Mouse (Mus musculus) midbrain, postnatal 0 days (tissue): ENCODE measurements around the gene Dock1. TPM values are rescaled to one million over a fixed set of nuclear protein-coding genes. Genes with fewer than 3 reads are reported as not detected.

Source experiments
- ATAC-seq: fragments of 200-750 bp; cut with Nextera tagmentation; 2 replicates; pipeline ENCODE4 v1.8.0; 2017; ENCODE audit warnings: moderate number of reproducible peaks, mild to moderate bottlenecking, moderate TSS enrichment, moderate library complexity; ENCODE audit not compliant: low FRiP score
- DNase-seq: peaks from one replicate; pipeline ENCODE4 v3.0.0-alpha.2; 2015; ENCODE audit warnings: low spot score
- H3K27ac ChIP-seq: fragments of 300-500 bp; sonication (generic); 2 replicates; pipeline ENCODE4 v1.5.1; 2014; ENCODE audit warnings: low read depth, mild to moderate bottlenecking, low read length, mixed read lengths
- H3K27me3 ChIP-seq: fragments of 300-500 bp; sonication (generic); 2 replicates; pipeline ENCODE4 v1.6.1; 2014; ENCODE audit warnings: low read length, control low read depth, mixed read lengths; ENCODE audit not compliant: insufficient read depth
- H3K36me3 ChIP-seq: fragments of 300-500 bp; sonication (generic); 2 replicates; pipeline ENCODE4 v1.6.1; 2014; ENCODE audit warnings: low read length, control low read depth, mixed read lengths; ENCODE audit not compliant: insufficient read depth
- H3K4me1 ChIP-seq: fragments of 300-500 bp; sonication (generic); 2 replicates; pipeline ENCODE4 v1.6.1; 2014; ENCODE audit warnings: mild to moderate bottlenecking, control low read depth, antibody characterized with exemption, low read length, mixed read lengths; ENCODE audit not compliant: insufficient read depth
- H3K4me2 ChIP-seq: fragments of 300-500 bp; sonication (generic); 2 replicates; pipeline ENCODE4 v1.6.1; 2014; ENCODE audit warnings: low read depth, mild to moderate bottlenecking, low read length, mixed read lengths; ENCODE audit not compliant: poor library complexity, severe bottlenecking
- H3K4me3 ChIP-seq: fragments of 300-500 bp; sonication (generic); 2 replicates; pipeline ENCODE4 v1.5.1; 2014; ENCODE audit warnings: low read depth, mild to moderate bottlenecking, low read length, moderate library complexity
- H3K9ac ChIP-seq: fragments of 300-500 bp; sonication (generic); replicated peaks from 2 replicates; pipeline ENCODE4 v1.6.1; 2014; ENCODE audit warnings: mild to moderate bottlenecking, low read length, moderate library complexity, mixed read lengths; ENCODE audit not compliant: poor library complexity, severe bottlenecking
- H3K9me3 ChIP-seq: fragments of 300-500 bp; sonication (generic); 2 replicates; pipeline ENCODE4 v1.6.1; 2016; ENCODE audit warnings: low read length, control low read depth
- CTCF ChIP-seq: IDR thresholded peaks from 2 replicates; pipeline ENCODE4 v1.5.1; 2016; ENCODE audit warnings: antibody characterized with exemption, mild to moderate bottlenecking
- WGBS: fragments of 180-500 bp; shearing (Covaris S2); extraction: QIAGEN DNeasy Blood & Tissue Kit; methylation state at CpG from one replicate; pipeline ENCODE4 v1.1.7; 2014; 5-methylcytosine and 5-hydroxymethylcytosine counted together
- polyA plus RNA-seq: library from polyadenylated mRNA; unstranded; fragments of >200 nt; fragmentation: Nextera tagmentation; extraction: Ambion mirVana; gene quantifications from 2 replicates; pipeline ENCODE4 v1.2.1, GENCODE M21; 2015
- total RNA-seq: library from RNA; depleted of rRNA; stranded (reverse); fragments of >200 nt; gene quantifications from 2 replicates; pipeline ENCODE4 v1.2.3, GENCODE M21; 2014; rRNA removed

The Dock1 gene
- 12.6 and 14.2 TPM in 2 replicates for total RNA-seq
- polyA plus RNA-seq = 4.3 and 5.3 TPM in 2 replicates

DNA sequence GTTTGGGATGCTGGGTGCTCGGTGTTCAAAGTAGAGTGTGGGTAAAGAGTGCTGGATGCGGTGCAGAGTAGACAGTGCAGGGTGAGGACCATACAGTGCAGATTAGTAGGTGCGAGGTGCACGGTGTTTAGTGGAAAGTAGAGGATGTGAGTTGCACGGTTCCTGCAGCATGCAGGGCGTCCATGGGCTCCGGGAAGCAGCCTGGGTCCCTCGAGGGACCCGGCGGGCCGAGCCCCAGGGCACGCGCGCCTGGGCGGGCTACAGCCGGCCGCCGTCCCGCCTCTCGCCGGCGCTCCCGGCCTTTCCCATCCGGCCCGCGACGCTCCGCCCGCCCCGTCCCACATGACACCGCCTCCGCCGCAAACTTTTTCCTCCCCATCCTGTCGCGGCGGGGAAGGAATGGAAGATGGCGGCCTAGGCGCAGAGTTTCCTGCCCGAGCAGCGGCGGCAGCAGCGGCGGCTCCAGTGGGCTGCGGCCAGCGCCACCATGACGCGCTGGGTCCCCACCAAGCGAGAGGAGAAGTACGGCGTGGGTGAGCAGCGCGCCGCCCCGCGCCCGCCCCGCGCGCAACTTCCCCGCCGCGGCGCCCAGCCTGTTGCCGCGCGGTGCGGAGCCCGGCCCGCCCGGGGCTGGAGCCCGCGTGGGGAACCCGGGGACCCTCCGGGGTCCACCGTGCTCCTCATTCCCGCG lies at the start of gene Dock1:
TSS of gene Dock1 (plus strand) at position 343 of the 691 bp plus-strand sequence.
- 0 out of 2 replicates have a peak, but pooled peaks cover 3% of the 10 kb centered on the region for H3K4me1 ChIP-seq
- no peak for TF ChIP-seq CTCF
- peak within 1 kb of the TSS; percentile 99 for H3K4me2 ChIP-seq
- 3% methylated on average over 51 of the region's 77 CpGs for WGBS
- no peaks in the 10 kb centered on the region for H3K36me3 ChIP-seq
- H3K4me3 ChIP-seq = peak within 1 kb of the TSS; percentile 67
- peak within 1 kb of the TSS; percentile 51 for H3K9ac ChIP-seq
- peak within 1 kb of the TSS; percentile 32; the same call in 1 of the 2 replicates for H3K27ac ChIP-seq
- H3K27me3 ChIP-seq = peaks cover 17% of the 10 kb centered on the region; the same call in 1 of the 2 replicates
- H3K9me3 ChIP-seq = no peaks in the 10 kb centered on the region
- peak; percentile 71 for ATAC-seq
- peak; percentile 60 for DNase-seq

DNA sequence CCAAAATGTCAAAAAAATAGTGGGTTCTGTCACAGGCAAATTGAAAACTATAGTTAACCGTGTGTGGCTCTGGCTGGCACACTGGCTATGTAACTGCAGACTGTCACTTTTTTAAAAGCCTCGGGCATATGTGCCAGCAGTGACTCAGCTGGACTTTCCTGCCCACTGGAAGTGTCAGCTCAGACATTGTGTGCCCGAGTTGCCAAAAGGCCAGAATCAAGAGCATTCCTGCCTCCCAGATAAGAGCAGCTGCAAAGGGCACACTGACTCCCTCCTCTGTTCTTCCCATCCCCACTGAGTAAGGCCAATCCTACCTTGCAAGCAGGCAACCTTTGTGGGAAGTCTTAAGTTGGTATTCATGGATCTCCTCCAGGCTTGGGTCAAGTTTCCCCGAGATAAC lies 42.5 kb upstream of the Dock1 start:
- Histone ChIP-seq H3K9ac (no peak overlapping the region), H3K27me3 (no peaks in the 10 kb centered on the region), H3K4me1 (no peaks in the 10 kb centered on the region), H3K27ac (no peak overlapping the region), H3K4me3 (no peak overlapping the region), H3K36me3 (no peaks in the 10 kb centered on the region), H3K4me2 (no peak overlapping the region), H3K9me3 (no peaks in the 10 kb centered on the region)
- TF ChIP-seq CTCF = no peak
- WGBS = 85% methylated on average over 4 of the region's 4 CpGs
- ATAC-seq (no peak), DNase-seq (no peak)

DNA sequence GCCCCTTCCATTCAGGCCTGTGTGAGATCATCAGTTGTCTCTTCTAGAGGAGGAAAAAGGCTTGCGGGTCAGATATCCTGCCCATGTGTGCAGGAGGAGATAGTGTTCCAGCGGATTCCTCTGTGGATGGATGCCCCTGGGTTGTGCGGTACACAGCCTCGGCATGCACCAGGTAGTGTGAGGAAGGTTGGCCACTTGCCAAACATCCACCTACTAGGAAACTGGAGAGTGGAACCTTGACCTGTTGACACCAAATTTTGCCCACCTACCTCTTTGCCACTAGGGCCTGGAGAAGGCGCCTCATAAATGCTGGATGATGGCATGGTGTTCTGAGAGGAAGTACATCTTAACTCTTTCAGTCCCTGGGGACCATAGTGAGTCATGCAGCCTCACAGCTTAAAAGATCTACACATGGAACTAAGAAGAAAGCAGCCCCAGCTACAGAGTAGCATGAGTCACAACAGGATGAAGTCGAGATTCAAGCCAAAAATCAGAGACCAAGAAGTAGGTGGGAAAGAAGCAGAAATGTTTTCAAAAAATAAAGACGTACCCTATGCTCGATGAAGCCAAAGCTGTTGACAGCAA lies 20.1 kb upstream of the Dock1 start:
- ATAC-seq = no peak
- Histone ChIP-seq H3K4me3 (no peak overlapping the region), H3K27me3 (no peaks in the 10 kb centered on the region), H3K9me3 (no peaks in the 10 kb centered on the region), H3K4me1 (no peaks in the 10 kb centered on the region), H3K36me3 (no peaks in the 10 kb centered on the region), H3K4me2 (no peak overlapping the region), H3K27ac (no peak overlapping the region), H3K9ac (no peak overlapping the region)
- WGBS = 92% methylated on average over 8 of the region's 8 CpGs
- no peak for DNase-seq
- no peak for TF ChIP-seq CTCF

DNA sequence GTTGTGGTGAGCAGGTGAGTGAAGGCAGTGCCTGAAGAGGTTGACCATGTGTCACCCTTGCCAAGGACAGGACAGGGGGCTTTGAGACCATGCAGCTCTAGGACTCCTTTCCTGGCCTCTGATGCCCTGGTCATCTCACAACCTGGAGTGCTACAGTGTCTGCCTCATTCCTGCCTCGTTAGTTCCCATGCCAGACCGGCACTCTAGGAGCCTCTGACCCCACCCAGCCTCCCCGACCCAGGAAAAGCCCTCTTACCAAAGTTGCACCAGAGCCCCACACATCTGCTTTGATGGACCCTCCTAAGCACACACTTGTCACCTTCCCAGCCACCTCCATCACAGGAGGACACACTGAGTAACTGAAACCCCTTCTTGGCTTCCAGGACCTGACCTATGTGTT lies 19.4 kb upstream of the Dock1 start:
- 85% methylated on average over 3 of the region's 3 CpGs for WGBS
- H3K4me3 ChIP-seq = no peak overlapping the region

DNA sequence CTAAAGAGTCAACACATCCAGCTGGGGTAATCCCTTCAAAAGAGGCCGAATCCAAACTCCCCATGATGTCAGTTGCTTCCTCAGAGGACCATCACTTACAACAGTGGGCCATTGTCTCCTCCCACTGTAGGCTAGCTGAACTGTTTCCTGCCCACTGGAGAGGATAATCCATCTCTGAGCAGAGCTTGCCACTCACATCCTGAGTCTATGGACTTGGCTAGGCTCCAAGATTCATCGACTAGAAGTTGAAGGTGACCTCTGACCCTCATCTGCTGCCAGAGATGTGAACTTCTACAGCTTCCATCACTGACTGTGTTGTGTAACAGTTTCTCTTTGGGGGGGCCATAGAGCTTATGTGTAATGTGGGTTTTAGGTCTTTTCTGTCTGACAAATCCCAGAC lies 7.2 kb upstream of the Dock1 start:
- no peak overlapping the region for H3K4me3 ChIP-seq
- no peak overlapping the region for H3K27ac ChIP-seq
- no peak for ATAC-seq
- no peaks in the 10 kb centered on the region for H3K27me3 ChIP-seq
- no peak overlapping the region for H3K4me2 ChIP-seq
- DNase-seq = peak; percentile 27
- H3K9ac ChIP-seq = no peak overlapping the region
- no peaks in the 10 kb centered on the region for H3K4me1 ChIP-seq
- 12% methylated on average over 2 of the region's 2 CpGs for WGBS
- peaks cover 8% of the 10 kb centered on the region; the same call in 1 of the 2 replicates for H3K9me3 ChIP-seq
- no peak for TF ChIP-seq CTCF
- H3K36me3 ChIP-seq = no peaks in the 10 kb centered on the region

More for the DNA sequence above, 19.4 kb upstream of the Dock1 start:
- H3K27ac ChIP-seq = no peak overlapping the region
- no peak overlapping the region for H3K4me2 ChIP-seq
- ATAC-seq = no peak
- H3K27me3 ChIP-seq = no peaks in the 10 kb centered on the region
- H3K4me1 ChIP-seq = no peaks in the 10 kb centered on the region
- no peaks in the 10 kb centered on the region for H3K9me3 ChIP-seq
- H3K36me3 ChIP-seq = no peaks in the 10 kb centered on the region
- DNase-seq = no peak
- no peak overlapping the region for H3K9ac ChIP-seq
- TF ChIP-seq CTCF = no peak

DNA sequence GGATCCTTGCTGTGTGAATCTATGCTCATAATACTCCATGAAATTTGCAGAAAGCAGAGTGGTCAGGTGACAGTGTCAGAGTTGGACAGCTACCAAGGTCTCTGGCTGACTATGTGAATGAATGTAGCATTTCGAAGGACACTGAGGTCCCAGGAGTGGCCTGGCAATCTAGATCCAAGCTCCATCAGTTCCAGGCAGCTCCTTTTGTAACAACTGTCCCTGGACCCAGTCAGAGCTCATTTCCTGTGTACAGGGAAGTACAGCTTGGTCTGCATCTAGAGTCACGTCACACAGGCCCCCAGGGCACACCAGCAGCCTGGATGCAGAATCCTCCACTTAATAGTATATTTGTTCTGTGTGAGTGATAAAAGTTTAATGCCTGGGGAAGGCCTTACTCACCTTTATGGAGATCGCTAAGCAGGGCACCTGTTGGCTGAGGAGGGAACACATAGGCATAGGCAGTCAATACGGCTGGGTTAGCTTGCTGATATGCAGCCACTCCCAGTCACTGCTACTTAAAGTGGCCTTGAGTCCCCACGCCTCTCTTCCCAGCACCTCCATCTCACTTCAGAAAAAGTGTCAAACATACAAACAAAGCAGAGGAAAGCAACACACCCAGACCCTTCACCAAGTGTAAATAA lies 4.7 kb upstream of the Dock1 start:
- Histone ChIP-seq H3K9me3 (no peaks in the 10 kb centered on the region), H3K4me3 (no peak overlapping the region), H3K27me3 (peaks cover 11% of the 10 kb centered on the region; the same call in 1 of the 2 replicates), H3K9ac (no peak overlapping the region), H3K4me2 (no peak overlapping the region), H3K36me3 (no peaks in the 10 kb centered on the region), H3K27ac (no peak overlapping the region), H3K4me1 (no peaks in the 10 kb centered on the region)
- ATAC-seq (no peak), DNase-seq (no peak)
- TF ChIP-seq CTCF = no peak
- 78% methylated on average over 5 of the region's 5 CpGs for WGBS
